Mouse (Mus musculus): ENCODE measurements around the gene 1600014C23Rik. TPM values are rescaled to one million over a fixed set of nuclear protein-coding genes. Genes with fewer than 3 reads are reported as not detected.

The 1600014C23Rik gene
- polyA plus RNA-seq, 1 experiment from 2014 or later = not detected

GRCm38 (mm10) chr17:45702254-45702653 is 31.4 kb downstream of the 1600014C23Rik start:
- no peak overlapping the region for H3K4me2 ChIP-seq (replicated peaks)
- WGBS = 41% methylated on average over 4 of the region's 4 CpGs
- H3K9me3 ChIP-seq (ENCODE audit: control insufficient read depth, low read length) = no peaks in the 10 kb centered on the region
- H3K4me3 ChIP-seq (replicated peaks; ENCODE audit: low read length) = no peak overlapping the region
- H3K36me3 ChIP-seq (replicated peaks; ENCODE audit: control insufficient read depth, insufficient read depth) = peaks cover 15% of the 10 kb centered on the region
- no peak for ATAC-seq (ENCODE audit: low FRiP score)
- no peaks in the 10 kb centered on the region for H3K27me3 ChIP-seq (ENCODE audit: control insufficient read depth, insufficient read depth, low read length)
- no peak for DNase-seq (ENCODE audit: low spot score)
- H3K4me1 ChIP-seq (replicated peaks; ENCODE audit: control insufficient read depth, insufficient read depth, low read length) = no peaks in the 10 kb centered on the region
- no peak overlapping the region for H3K9ac ChIP-seq
- H3K27ac ChIP-seq = no peak overlapping the region

GRCm38 (mm10) chr17:45701236-45701591 is 32.4 kb downstream of the 1600014C23Rik start:
- Histone ChIP-seq H3K27ac (no peak overlapping the region), H3K9me3 (ENCODE audit: control insufficient read depth, low read length) (no peaks in the 10 kb centered on the region), H3K4me1 (replicated peaks; ENCODE audit: control insufficient read depth, insufficient read depth, low read length) (no peaks in the 10 kb centered on the region), H3K27me3 (ENCODE audit: control insufficient read depth, insufficient read depth, low read length) (no peaks in the 10 kb centered on the region), H3K4me2 (replicated peaks) (no peak overlapping the region), H3K4me3 (replicated peaks; ENCODE audit: low read length) (no peak overlapping the region), H3K36me3 (replicated peaks; ENCODE audit: control insufficient read depth, insufficient read depth) (peaks cover 22% of the 10 kb centered on the region), H3K9ac (no peak overlapping the region)
- 78% methylated on average over 9 of the region's 9 CpGs for WGBS
- no peak for ATAC-seq (ENCODE audit: low FRiP score)
- no peak for DNase-seq (ENCODE audit: low spot score)

GRCm38 (mm10) chr17:45700496-45701235 is 33.0 kb downstream of the 1600014C23Rik start:
- Histone ChIP-seq H3K9me3 (ENCODE audit: control insufficient read depth, low read length) (no peaks in the 10 kb centered on the region), H3K27me3 (ENCODE audit: control insufficient read depth, insufficient read depth, low read length) (no peaks in the 10 kb centered on the region), H3K4me1 (replicated peaks; ENCODE audit: control insufficient read depth, insufficient read depth, low read length) (no peaks in the 10 kb centered on the region), H3K4me2 (replicated peaks) (no peak overlapping the region), H3K9ac (no peak overlapping the region), H3K27ac (no peak overlapping the region), H3K4me3 (replicated peaks; ENCODE audit: low read length) (no peak overlapping the region), H3K36me3 (replicated peaks; ENCODE audit: control insufficient read depth, insufficient read depth) (peaks cover 22% of the 10 kb centered on the region)
- 60% methylated on average over 10 of the region's 16 CpGs for WGBS
- no peak for DNase-seq (ENCODE audit: low spot score)
- no peak for ATAC-seq (ENCODE audit: low FRiP score)

- no peak overlapping the region for H3K4me3 ChIP-seq (replicated peaks; ENCODE audit: low read length)
These were observed 34.5 kb downstream of the 1600014C23Rik start for GRCm38 (mm10) chr17:45699039-45699740.

GRCm38 (mm10) chr17:45698368-45698767 is 35.3 kb downstream of the 1600014C23Rik start:
- ATAC-seq (ENCODE audit: low FRiP score) = no peak
- H3K9ac ChIP-seq = no peak overlapping the region
- H3K27ac ChIP-seq = no peak overlapping the region
- H3K4me1 ChIP-seq (replicated peaks; ENCODE audit: control insufficient read depth, insufficient read depth, low read length) = no peaks in the 10 kb centered on the region
- 89% methylated on average over 6 of the region's 6 CpGs for WGBS
- peaks cover 22% of the 10 kb centered on the region for H3K36me3 ChIP-seq (replicated peaks; ENCODE audit: control insufficient read depth, insufficient read depth)
- DNase-seq (ENCODE audit: low spot score) = no peak
- H3K9me3 ChIP-seq (ENCODE audit: control insufficient read depth, low read length) = no peaks in the 10 kb centered on the region
- H3K4me3 ChIP-seq (replicated peaks; ENCODE audit: low read length) = no peak overlapping the region
- no peak overlapping the region for H3K4me2 ChIP-seq (replicated peaks)
- H3K27me3 ChIP-seq (ENCODE audit: control insufficient read depth, insufficient read depth, low read length) = no peaks in the 10 kb centered on the region

More at GRCm38 (mm10) chr17:45699039-45699740, 34.5 kb downstream of the 1600014C23Rik start:
- Histone ChIP-seq H3K4me2 (replicated peaks) (no peak overlapping the region), H3K36me3 (replicated peaks; ENCODE audit: control insufficient read depth, insufficient read depth) (peaks cover 22% of the 10 kb centered on the region), H3K9ac (no peak overlapping the region), H3K9me3 (ENCODE audit: control insufficient read depth, low read length) (no peaks in the 10 kb centered on the region), H3K27ac (no peak overlapping the region), H3K27me3 (ENCODE audit: control insufficient read depth, insufficient read depth, low read length) (no peaks in the 10 kb centered on the region), H3K4me1 (replicated peaks; ENCODE audit: control insufficient read depth, insufficient read depth, low read length) (no peaks in the 10 kb centered on the region)
- no peak for ATAC-seq (ENCODE audit: low FRiP score)
- 94% methylated on average over 3 of the region's 3 CpGs for WGBS
- DNase-seq (ENCODE audit: low spot score) = no peak

GRCm38 (mm10) chr17:45696981-45697380 is 36.7 kb downstream of the 1600014C23Rik start:
- Histone ChIP-seq H3K4me3 (replicated peaks; ENCODE audit: low read length) (no peak overlapping the region), H3K36me3 (replicated peaks; ENCODE audit: control insufficient read depth, insufficient read depth) (peaks cover 22% of the 10 kb centered on the region), H3K27me3 (ENCODE audit: control insufficient read depth, insufficient read depth, low read length) (no peaks in the 10 kb centered on the region), H3K27ac (no peak overlapping the region), H3K4me2 (replicated peaks) (no peak overlapping the region), H3K4me1 (replicated peaks; ENCODE audit: control insufficient read depth, insufficient read depth, low read length) (no peaks in the 10 kb centered on the region), H3K9me3 (ENCODE audit: control insufficient read depth, low read length) (no peaks in the 10 kb centered on the region), H3K9ac (no peak overlapping the region)
- no peak for DNase-seq (ENCODE audit: low spot score)
- ATAC-seq (ENCODE audit: low FRiP score) = no peak
- WGBS = 91% methylated on average over 9 of the region's 9 CpGs

- no peak overlapping the region for H3K9ac ChIP-seq
- WGBS = 73% methylated on average over 23 of the region's 23 CpGs
- H3K9me3 ChIP-seq (ENCODE audit: control insufficient read depth, low read length) = no peaks in the 10 kb centered on the region
- no peaks in the 10 kb centered on the region for H3K4me1 ChIP-seq (replicated peaks; ENCODE audit: control insufficient read depth, insufficient read depth, low read length)
- ATAC-seq (ENCODE audit: low FRiP score) (no peak), DNase-seq (ENCODE audit: low spot score) (no peak)
- no peaks in the 10 kb centered on the region for H3K27me3 ChIP-seq (ENCODE audit: control insufficient read depth, insufficient read depth, low read length)
- H3K4me3 ChIP-seq (replicated peaks; ENCODE audit: low read length) = no peak overlapping the region
- H3K4me2 ChIP-seq (replicated peaks) = no peak overlapping the region
- no peak overlapping the region for H3K27ac ChIP-seq
- H3K36me3 ChIP-seq (replicated peaks; ENCODE audit: control insufficient read depth, insufficient read depth) = peaks cover 22% of the 10 kb centered on the region
These were observed 38.2 kb downstream of the 1600014C23Rik start for GRCm38 (mm10) chr17:45695227-45696120.

GRCm38 (mm10) chr17:45693812-45694565 is 39.7 kb downstream of the 1600014C23Rik start:
- Histone ChIP-seq H3K27me3 (ENCODE audit: control insufficient read depth, insufficient read depth, low read length) (no peaks in the 10 kb centered on the region), H3K9ac (no peak overlapping the region), H3K4me2 (replicated peaks) (no peak overlapping the region), H3K4me1 (replicated peaks; ENCODE audit: control insufficient read depth, insufficient read depth, low read length) (no peaks in the 10 kb centered on the region), H3K9me3 (ENCODE audit: control insufficient read depth, low read length) (no peaks in the 10 kb centered on the region), H3K36me3 (replicated peaks; ENCODE audit: control insufficient read depth, insufficient read depth) (peaks cover 18% of the 10 kb centered on the region), H3K4me3 (replicated peaks; ENCODE audit: low read length) (no peak overlapping the region), H3K27ac (no peak overlapping the region)
- ATAC-seq (ENCODE audit: low FRiP score) (no peak), DNase-seq (ENCODE audit: low spot score) (no peak)
- 85% methylated on average over 18 of the region's 18 CpGs for WGBS

All from hindbrain, embryonic 14.5 days (tissue).